Mouse (Mus musculus) embryo, embryonic 10 days (tissue): ENCODE measurements at regions not wholly inside any gene's neighbourhood (a gene's known extent, or its start where the extent isn't known, plus 50 kb on each side); places are given as distances from the start of the nearest gene placed in this dataset.

Experiments
- DNase-seq: peaks from one replicate; pipeline ENCODE4 v3.0.0-alpha.2; 2015; ENCODE audit warnings: low spot score

GRCm38 (mm10) chr4:64432097-64432496 lies 385.3 kb upstream of the Tnc start:
- DNase-seq = no peak

- peak; percentile 47 for DNase-seq
These were observed 391.2 kb upstream of the Tnc start for GRCm38 (mm10) chr4:64437744-64438594.

- DNase-seq = no peak
These were observed 404.6 kb upstream of the Tnc start for GRCm38 (mm10) chr4:64451442-64451841.

- DNase-seq = no peak
These were observed 405.1 kb upstream of the Tnc start for GRCm38 (mm10) chr4:64451946-64452345.

- DNase-seq = peak; percentile 46
These were observed 445.6 kb upstream of the Tnc start for GRCm38 (mm10) chr4:64492260-64492962.

- DNase-seq = peak; percentile 26
These were observed 450.9 kb upstream of the Tnc start for GRCm38 (mm10) chr4:64497759-64498158.

- no peak for DNase-seq
These were observed 454.0 kb upstream of the Tnc start for GRCm38 (mm10) chr4:64500635-64501395.

GRCm38 (mm10) chr4:64521883-64522282 lies 475.1 kb upstream of the Tnc start:
- DNase-seq = peak; percentile 58

GRCm38 (mm10) chr4:64527724-64528332 lies 481.0 kb upstream of the Tnc start:
- no peak for DNase-seq

GRCm38 (mm10) chr4:64530585-64530984 lies 483.8 kb upstream of the Tnc start:
- peak; percentile 65 for DNase-seq

- DNase-seq = peak; percentile 20
These were observed 486.2 kb upstream of the Tnc start for GRCm38 (mm10) chr4:64533019-64533418.

GRCm38 (mm10) chr4:64535554-64536253 lies 488.9 kb upstream of the Tnc start:
- DNase-seq = no peak

- DNase-seq = no peak
These were observed 491.2 kb upstream of the Tnc start for GRCm38 (mm10) chr4:64538009-64538408.

GRCm38 (mm10) chr4:64544576-64545185 lies 497.9 kb upstream of the Tnc start:
- no peak for DNase-seq

- no peak for DNase-seq
These were observed 499.6 kb upstream of the Tnc start for GRCm38 (mm10) chr4:64546386-64546785.

GRCm38 (mm10) chr4:64562511-64562910 lies 515.7 kb upstream of the Tnc start:
- no peak for DNase-seq

GRCm38 (mm10) chr4:64563996-64564395 lies 517.2 kb upstream of the Tnc start:
- no peak for DNase-seq

- no peak for DNase-seq
These were observed 523.9 kb upstream of the Tnc start for GRCm38 (mm10) chr4:64570666-64571065.

- DNase-seq = no peak
These were observed 529.1 kb upstream of the Tnc start for GRCm38 (mm10) chr4:64575901-64576300.

- DNase-seq = no peak
These were observed 528.9 kb upstream of the Pappa start for GRCm38 (mm10) chr4:64595014-64595599.

GRCm38 (mm10) chr4:64598465-64598864 lies 525.5 kb upstream of the Pappa start:
- no peak for DNase-seq
